Mouse (Mus musculus) 3134 (cell line): ENCODE measurements around the gene Creb3l2.
"Not testable (repeated sequence)": the region's sequence is repeated elsewhere in the genome, so short reads cannot be mapped to it uniquely, and the experiment has no call there.

Source experiments
- DNase-seq: peaks from one replicate; pipeline ENCODE4 v3.0.0-alpha.2; 2011; ENCODE audit warnings: low spot score; ENCODE audit not compliant: insufficient read length; ENCODE audit errors: extremely low read depth

Gene Creb3l2

GRCm38 (mm10) chr6:37442041-37442667 lies at the start of gene Creb3l2:
TSS of gene Creb3l2 (minus strand) at chr6:37442146.
- peak; percentile 95 for DNase-seq

GRCm38 (mm10) chr6:37486502-37486901 lies 44.6 kb upstream of the Creb3l2 start:
- no peak for DNase-seq

GRCm38 (mm10) chr6:37484588-37485070 lies 42.7 kb upstream of the Creb3l2 start:
- no peak for DNase-seq

GRCm38 (mm10) chr6:37483262-37483661 lies 41.3 kb upstream of the Creb3l2 start:
- DNase-seq, result no peak

GRCm38 (mm10) chr6:37481147-37481546 lies 39.2 kb upstream of the Creb3l2 start:
- DNase-seq, result no peak

- no peak for DNase-seq
Measured at GRCm38 (mm10) chr6:37480008-37480407, 38.1 kb upstream of the Creb3l2 start.

- no peak for DNase-seq
Measured at GRCm38 (mm10) chr6:37478481-37478880, 36.5 kb upstream of the Creb3l2 start.

GRCm38 (mm10) chr6:37473674-37474342 lies 31.9 kb upstream of the Creb3l2 start:
- DNase-seq, result no peak

- no peak for DNase-seq
Measured at GRCm38 (mm10) chr6:37470216-37470615, 28.3 kb upstream of the Creb3l2 start.

- DNase-seq, result peak; percentile 30
Measured at GRCm38 (mm10) chr6:37465847-37466246, 23.9 kb upstream of the Creb3l2 start.

- peak; percentile 15 for DNase-seq
Measured at GRCm38 (mm10) chr6:37465356-37465755, 23.4 kb upstream of the Creb3l2 start.

- no peak for DNase-seq
Measured at GRCm38 (mm10) chr6:37464585-37464984, 22.6 kb upstream of the Creb3l2 start.

- not testable (repeated sequence) for DNase-seq
Measured at GRCm38 (mm10) chr6:37463517-37464482, 21.9 kb upstream of the Creb3l2 start.

- no peak for DNase-seq
Measured at GRCm38 (mm10) chr6:37460681-37461080, 18.7 kb upstream of the Creb3l2 start.

- DNase-seq, result not testable (repeated sequence)
Measured at GRCm38 (mm10) chr6:37459656-37460055, 17.7 kb upstream of the Creb3l2 start.

- no peak for DNase-seq
Measured at GRCm38 (mm10) chr6:37457990-37458655, 16.2 kb upstream of the Creb3l2 start.

- DNase-seq, result no peak
Measured at GRCm38 (mm10) chr6:37455540-37455939, 13.6 kb upstream of the Creb3l2 start.

GRCm38 (mm10) chr6:37453047-37453446 lies 11.1 kb upstream of the Creb3l2 start:
- no peak for DNase-seq

- DNase-seq, result no peak
Measured at GRCm38 (mm10) chr6:37451664-37452063, 9.7 kb upstream of the Creb3l2 start.

- no peak for DNase-seq
Measured at GRCm38 (mm10) chr6:37447704-37448466, 5.9 kb upstream of the Creb3l2 start.
